Mouse (Mus musculus) mesoderm, embryonic 11.5 days (tissue): Measurements from ENCODE around the gene Sorcs2.

Experiments
- DNase-seq: peaks from one replicate; pipeline ENCODE4 v3.0.0-alpha.2; 2012; ENCODE audit warnings: low read depth, low spot score

The Sorcs2 gene

DNA sequence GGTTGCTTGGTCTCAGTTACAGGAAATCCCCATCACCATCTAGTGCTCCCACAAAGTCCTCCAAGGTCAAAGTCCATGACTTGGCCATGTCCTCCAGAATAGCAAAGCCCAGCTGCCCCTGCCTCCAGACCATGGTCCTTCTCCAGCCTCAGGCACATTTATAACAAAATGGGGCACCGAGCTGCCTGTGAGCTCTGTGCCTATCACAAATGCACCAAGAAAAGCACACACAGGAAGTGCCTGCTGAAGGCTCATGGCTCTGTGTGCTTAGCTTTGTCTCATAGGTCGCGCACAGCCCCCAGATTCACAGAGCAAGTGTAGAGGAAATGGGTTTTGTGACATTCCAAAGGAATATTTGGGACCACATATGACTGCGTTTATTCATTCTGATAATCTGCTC, 39.8 kb downstream of the Sorcs2 start:
- no peak for DNase-seq

DNA sequence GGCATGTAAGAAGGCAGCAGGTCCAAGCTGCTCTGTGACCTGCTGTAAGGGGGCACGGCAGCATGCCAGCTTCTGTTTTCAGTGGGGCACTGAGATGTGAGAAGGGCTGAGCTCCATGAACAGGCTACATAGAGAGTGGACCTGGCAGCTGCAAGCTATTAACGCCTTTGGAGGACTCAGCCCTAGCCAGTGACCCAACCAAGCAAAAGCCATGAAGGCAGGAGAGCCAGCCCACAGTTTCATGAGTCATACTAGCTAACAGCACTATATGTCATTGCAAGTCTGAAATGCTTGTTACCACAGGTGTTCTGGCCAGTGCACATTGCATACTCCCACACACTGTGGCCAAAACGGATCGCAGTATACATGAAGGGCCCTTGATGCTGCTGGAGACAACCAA, 41.3 kb downstream of the Sorcs2 start:
- no peak for DNase-seq

DNA sequence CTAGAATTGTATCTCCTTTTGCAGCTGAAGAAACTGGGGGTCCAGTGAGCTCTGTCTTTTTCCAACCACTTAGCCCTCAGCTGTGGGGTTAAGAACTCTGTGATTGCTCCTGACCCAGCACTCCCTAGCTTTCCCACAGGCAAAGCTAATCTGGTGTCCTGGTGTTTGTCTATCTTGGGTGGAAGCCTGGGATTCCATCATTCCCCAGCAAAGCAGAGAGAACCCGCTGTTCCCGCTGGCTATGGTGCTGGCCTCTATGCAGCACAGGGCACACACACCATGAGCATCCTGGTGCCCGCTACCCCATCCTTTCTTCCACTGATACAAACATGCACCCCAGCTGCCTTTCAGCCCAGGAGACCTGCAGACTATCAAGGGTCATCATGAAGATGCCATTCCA, 42.3 kb downstream of the Sorcs2 start:
- DNase-seq: no peak

DNA sequence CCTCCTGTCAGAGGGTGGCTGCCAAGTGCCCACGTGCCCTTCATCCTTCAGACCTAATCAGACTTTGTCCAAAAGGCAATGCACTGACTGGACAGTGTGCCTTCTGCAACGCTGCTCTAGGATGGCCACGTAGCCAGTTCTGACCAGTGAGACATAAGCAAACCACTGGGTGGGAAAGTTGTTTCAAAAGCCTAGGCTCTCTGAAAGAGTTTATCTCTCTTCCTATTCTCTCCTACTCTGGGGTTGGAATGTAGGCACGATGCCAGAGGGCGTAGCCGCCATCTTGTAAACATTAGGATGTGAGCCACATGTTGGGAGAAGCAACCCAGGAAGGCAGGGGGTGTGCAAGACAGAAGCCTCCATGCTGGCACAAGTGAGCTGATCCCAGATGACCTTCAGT, 44.3 kb downstream of the Sorcs2 start:
- no peak for DNase-seq

DNA sequence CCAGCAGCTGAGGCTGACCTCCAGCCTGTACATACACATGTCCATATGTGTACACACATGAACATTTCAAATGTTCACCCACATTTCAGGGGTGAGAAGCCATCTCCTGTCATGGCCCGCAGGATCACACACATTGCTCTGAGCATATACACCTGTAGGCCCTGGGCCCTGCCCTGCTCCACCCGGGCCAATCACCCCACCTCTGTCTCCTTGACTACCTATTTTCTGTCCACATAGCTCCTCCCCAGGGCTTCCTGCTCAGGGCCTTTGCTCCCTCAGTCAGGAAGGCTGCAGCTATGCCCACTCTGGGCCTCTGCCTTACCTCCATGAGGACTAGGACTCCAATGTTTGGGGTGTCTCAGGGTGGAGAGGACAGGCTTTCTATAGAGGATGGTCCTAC, 44.7 kb downstream of the Sorcs2 start:
- no peak for DNase-seq

DNA sequence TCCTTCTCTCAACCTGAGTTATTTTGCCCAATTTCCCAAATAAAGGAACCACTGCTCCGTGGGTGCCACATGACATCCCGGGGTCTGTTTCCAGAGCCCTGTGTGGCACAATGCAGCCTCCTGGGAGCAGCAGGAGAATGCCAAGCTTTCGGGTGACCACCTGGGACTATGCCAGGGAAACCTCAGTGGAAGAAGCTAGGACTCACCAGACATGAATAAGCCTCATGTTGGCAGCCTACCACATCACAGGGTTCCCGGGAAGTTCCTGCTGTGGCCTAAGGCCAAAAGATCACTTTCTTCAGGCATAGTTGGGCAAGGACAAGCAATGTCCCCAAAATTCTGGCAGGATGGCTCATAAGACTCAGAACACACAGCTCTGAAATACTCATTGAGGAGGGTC, 51.2 kb downstream of the Sorcs2 start:
- DNase-seq: no peak

DNA sequence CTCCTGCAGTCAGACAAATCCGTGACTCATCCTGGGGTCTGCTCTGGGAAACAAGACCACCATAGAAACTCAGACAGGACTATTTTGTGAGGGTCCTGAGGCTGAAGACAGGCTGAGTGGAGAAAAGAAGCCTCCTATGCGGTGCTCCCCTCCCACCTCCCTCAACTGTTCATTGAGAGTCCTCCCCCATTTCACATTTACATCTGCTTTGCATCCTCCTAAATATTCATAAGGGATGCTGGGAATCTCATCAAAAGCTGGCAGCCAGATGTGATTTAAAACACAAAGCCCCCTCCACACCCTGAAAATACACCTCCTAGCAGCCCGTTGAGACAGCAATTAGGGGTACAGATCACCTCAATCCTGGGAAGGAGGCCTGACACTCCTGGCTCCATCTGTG, 58.7 kb downstream of the Sorcs2 start:
- no peak for DNase-seq

DNA sequence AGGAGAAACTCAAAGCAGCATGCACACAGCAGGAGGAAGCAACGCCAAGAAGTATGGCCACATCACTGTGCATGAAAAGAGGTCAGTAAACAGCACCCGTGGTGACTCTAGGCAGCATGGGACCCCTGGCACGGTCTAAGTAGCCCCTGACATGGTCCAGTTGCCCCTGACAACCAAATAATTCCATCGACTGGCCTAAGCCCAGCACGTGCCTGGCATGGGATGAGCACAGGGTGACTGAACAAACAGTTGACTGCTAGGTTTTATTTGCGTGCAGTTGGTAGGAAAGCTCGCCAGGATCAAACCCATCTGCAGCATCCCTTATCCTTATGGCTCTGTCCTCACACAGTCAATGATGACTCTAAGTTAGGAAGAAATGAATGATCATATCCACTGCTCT, 61.7 kb downstream of the Sorcs2 start:
- DNase-seq: no peak

DNA sequence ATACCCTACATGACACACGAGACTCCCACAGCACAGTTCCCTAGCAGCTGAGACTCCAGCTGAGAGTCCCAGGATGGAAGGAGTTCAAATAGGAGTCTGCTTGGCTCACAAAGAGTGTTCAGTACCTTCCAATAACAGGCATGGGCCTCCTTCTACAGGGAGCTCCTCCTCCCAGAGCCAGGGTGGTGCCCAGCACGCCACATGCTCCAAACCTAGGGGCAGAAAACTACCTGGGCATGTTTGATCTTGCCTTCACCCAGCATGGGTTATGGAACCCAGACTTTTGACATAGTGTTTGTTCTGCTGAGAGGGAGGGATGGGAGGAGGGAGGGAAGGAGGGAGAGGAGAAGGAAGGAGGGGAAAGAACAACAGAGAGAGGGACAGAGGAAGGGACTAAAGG, 62.3 kb downstream of the Sorcs2 start:
- DNase-seq: no peak

DNA sequence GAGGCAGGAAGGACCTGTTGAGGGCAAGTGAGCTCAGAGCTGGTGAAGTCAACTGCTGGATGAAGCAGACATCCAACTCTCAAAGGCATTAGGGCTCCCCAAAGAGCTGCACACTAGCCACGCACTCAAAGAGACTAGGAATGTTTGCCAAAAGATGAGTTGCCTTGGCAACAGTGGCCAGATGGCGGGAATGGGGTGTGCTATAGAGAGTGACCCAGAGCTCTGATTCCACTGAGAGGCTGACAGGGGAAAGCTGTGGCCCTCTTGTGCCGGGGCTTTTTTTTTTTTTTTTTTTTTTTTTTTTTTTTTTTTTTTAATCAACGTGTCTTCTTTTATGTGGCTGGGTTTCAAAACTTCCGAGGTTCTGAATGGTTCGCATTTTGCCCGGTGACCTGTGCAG, 63.7 kb downstream of the Sorcs2 start:
- peak; percentile 62 for DNase-seq

DNA sequence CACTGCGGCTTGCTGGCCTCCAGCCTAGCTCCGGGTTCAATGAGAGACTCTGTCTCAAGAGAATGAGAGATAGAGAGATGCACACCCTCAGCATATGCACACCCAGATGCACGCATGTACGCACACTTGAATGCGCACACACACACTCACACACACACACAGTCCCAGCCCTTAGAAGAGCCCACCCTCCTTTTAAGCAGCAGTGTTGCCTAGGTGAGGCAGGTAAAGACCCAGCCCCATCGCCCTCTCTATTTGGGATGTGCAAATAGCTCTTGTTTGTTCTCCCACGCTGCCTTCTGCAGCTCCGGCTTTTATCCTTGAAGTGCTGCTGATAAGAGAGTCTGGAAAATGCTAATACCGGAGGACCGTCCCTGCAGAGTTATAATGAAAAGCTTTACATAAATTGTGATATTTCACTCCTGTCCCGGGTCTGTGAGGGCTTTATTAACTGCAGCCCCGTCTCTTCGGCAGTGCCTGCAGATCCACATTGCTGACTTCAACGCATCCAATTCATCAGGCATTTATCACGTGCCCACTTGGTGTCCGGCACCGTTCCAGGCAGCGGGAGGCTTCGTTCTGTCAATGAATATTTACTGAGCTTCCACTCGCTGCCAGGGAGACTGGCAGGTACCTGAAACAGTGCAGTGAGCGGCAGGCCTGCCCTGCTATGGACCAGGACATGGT, 67.3 kb downstream of the Sorcs2 start:
- no peak for DNase-seq

DNA sequence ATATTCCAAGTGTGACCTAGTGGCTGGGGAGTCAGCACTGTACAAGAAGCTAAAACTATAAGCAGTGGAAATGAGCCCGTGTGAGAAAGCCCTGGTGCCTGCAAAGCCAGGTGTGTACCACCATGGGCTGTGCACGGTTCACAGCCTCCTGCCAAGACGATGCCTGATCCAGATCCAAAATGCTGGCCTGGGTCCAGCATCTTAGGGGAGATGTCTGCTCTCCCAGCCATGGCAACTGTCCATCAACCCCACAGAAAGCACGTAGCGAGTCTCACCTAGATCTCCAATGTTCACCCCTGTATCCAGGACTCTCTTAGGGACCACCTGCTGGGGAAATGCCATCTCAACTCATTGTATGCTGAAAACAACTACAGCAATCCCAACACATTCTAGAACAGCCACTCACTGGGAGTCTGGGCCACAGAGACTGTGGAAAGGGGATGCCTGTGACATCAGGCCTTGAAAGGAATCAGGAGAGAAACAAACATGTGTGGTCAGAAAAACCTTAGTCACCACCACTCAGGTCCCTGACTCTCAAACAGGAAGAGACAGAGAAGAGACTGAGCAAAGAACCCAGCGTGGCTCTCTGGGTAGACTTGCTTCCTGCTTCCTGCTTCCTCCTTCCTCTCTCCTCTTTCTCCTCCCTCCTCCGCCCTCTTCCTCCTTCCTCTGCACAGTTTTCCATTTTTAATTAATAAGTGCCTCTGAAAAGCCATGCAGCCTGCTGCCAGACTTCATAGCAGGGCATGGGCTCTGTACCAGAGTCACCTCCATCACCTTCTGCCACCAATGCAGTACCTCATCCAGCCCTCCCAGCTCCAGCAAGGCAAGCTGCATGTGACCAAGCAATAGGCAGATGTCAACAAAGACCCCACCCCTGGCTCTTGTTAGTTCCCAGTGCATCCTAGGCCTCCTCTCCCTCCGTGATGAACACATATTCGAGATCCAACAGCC, 71.6 kb downstream of the Sorcs2 start:
- DNase-seq: no peak

DNA sequence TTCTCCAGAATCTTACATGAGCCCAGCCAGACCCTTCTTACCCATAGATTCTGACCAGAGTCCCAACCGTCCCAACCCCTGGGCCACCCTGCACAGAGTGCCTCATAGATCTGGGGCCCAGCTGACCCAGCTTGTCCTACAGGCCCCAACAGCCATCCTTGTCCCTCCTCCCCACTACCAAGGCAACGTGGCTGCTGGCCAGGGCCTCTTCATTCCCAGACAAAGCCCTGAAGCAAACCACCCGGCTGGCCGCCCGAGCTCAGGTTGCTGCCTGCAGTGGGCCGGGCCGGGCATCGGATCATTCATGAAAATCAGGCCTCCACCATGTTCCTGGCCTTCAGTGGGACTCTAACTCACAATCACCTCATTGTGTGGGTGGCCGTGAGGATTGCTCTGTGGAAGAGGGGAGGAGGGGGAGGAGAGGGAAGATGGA, 73.8 kb downstream of the Sorcs2 start:
- no peak for DNase-seq

DNA sequence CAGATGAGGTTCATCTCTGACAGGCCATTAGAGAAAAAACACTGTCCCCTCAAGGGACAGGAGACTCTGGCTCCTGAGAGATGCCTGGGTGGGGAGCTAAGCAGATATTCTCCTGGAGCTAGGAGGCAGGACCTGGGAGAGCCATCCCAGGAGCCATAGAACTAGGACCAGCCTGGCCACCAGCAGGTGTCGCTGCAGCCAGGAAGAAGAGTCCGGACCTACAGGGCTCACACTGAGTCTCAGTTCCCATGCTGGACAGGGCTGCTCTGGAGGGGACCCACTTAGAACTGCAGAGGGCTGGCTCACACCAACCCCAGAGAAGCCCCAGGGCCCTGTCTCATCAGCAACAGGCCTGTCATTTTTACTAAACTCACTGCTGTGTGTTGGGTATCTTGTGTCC, 74.4 kb downstream of the Sorcs2 start:
- peak; percentile 83 for DNase-seq

DNA sequence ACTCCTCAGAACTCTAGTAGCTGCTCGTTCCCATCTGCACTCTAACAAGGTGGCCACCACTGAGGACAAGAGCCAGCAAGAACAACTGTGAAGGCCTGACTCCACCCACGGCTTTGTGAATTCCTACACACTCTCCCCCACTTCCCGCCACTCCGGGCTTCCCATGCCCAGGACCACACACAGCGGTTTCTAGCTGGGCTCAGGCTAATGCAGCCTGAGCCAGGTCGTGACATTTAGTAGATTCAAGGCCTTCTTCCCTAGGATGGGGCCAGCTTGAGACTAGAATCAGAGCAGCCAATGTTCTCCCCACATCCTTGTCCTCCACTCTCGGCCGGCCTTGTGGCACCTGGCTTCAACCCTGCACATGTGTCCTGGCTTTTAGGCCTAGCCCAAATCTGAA, 76.4 kb downstream of the Sorcs2 start:
- peak; percentile 47 for DNase-seq

DNA sequence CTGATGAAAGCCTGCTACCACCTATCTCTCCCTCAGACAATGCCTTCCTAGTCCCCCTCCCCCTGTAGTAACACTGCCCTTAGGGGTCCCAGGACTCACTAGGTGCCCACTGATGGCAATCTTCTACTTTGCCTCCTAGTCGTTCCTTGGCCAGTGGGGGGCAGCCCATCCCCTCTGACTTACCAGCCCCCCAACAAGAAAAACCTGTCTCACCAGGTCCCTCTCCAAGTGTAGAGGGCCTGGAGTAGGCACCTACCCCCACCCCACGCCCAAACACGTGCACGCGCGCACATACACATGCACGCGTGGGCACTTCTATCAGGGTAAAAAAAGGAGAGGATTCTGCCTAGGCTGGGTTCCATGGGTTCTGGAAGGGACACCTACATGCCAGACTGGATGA, 77.3 kb downstream of the Sorcs2 start:
- DNase-seq: no peak

DNA sequence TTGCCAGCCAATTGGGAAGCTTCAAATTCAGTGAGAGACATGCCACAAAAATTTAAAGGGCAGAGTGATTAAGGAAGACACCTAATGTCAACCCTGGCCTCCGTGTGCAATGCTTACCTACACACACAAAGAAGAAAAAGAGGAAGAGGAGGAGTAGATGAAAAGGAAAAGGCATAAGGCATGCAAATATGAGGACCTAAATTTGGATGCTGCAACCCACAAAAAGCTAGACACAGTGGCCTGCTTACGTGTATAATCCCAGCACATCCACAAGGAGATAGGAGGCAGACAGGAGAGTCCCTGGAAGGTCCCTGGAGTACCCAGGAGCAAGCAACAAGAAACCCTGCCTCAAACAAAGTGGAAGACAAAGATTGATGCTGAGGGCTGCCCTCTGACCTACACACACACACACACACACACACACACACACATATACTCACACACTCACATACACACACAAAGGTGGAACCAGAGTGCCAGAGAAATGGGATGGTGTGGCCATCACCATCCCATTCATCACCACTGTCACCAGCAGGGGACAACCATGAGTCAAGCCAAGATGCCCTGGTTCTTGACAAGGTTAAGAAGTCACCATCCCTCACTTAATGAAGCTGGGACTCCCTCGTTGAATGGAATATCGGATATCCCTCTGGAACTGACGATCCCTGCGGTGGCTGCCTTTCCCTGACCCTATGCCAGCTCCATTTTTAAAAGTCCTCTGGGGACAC, 80.1 kb downstream of the Sorcs2 start:
- DNase-seq: peak; percentile 45

DNA sequence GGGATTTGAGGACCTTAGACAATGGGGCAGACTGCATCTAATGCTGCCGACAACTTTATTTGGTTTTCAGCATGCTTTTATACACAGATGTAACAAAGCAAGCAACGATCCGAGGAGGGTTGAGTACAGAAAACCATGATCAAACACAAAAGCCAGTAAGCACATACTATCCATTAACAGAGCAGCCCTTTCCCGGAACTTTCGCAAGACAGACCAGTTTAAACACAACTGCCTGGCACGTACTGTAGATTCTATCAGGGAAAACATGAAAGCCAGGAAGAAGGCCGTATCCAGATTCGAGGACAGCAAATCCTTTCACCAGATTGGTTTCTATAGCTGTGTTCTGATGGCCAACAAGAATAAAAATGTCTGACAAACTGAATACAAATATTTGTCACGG, 82.8 kb downstream of the Sorcs2 start:
- no peak for DNase-seq

DNA sequence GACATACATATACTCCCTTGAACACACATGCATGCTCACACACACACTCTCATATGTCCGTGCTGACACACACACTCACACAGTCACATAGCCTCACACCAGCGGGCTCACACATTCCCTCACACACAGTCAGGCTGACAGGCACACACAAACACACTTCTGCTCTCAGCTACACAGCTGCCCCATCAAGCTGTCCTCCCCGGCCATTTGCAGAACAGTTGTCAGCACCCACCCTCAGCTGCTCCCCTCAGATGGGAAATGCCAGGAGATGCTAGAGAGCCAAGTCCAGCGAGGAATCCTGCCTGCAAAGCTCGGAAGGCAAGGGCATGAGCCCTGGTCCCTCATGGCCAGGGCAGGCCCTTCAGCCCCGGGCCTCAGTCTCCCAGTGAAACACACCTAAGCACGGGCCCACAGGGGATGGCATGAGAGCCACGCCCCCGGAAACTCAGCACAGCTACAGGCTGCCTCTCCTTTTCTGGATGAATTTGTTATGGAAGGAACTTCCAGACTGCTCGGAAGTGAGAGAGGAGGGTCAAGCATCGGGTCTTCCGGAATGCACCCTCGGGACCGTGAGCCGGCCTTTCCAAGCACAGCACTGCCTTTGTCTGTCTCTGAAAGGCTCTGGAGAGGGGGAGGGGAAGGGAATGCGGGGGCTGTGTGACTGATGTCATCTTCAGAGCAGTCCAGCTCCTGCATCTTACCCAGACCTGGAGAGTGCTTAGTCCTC, 84.4 kb downstream of the Sorcs2 start:
- DNase-seq: peak; percentile 87

DNA sequence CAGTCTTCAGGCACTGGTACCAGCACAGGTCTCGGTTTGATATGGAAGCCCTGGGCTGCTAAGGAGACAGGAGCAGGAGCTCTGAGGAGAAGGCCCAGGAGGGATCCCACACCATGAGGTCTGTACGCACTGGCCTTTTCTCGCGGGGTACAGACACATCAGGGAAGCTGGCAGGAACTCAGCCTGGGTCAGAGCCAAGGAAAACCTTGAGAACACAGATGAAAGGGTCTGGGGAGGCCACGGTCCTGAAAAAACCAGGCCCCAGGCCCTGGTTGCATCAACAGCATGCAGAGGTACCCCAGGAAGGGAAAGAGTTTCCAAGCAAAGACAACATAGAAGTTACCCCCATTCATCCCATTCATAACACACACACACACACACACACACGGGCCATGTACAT, 85.0 kb downstream of the Sorcs2 start:
- no peak for DNase-seq

DNA sequence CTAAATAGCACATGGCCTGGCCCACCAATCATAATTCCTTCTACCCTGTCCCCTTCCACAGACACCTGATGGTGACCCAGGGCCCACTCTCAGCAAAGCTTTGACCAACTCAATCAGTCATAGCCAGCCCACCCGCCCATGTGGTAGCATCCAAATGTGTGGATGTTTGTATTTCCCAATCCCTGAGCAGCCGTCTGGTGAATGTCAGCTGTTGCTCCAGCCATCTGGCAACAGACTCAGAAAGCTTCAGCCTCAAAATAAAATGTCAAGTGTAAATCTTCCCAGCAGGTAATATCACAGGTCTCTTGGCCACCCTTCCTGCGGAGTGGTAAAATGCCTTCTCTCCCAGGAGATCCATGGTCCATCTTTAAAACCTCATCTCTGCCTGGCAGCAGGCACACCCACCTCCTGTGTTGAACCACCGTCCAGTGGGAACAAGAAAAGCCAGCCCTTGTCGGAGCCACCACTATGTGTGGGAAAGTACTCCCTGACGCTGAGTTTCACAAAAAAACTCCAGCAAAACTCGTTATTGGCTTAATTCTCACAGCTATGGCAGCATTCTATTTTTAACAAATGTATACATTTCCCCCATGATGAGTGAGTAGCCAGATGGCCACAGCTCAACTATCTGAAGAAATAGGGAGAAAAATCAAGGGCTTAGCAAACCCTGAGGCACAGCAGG, 93.5 kb downstream of the Sorcs2 start:
- DNase-seq: no peak
